Mouse (Mus musculus) CH12.LX (cell line): ENCODE data around the gene Ano9. TPM values are rescaled to one million over a fixed set of nuclear protein-coding genes. Genes with fewer than 3 reads are reported as not detected.
A peak's percentile ranks its signal among the peaks of the same experiment; 100 is the strongest.

Source experiments
- DNase-seq: peaks from one replicate; pipeline ENCODE4 v3.0.0-alpha.2; 2013; ENCODE audit errors: extremely low read depth
- H3K27ac ChIP-seq: 2 replicates; pipeline ENCODE4 v1.5.1; 2012; ENCODE audit warnings: low read depth, mild to moderate bottlenecking, control low read depth, moderate library complexity; ENCODE audit not compliant: insufficient read depth
- H3K27me3 ChIP-seq: replicated peaks from 2 replicates; pipeline ENCODE3; 2012; ENCODE audit warnings: inconsistent platforms
- H3K36me3 ChIP-seq, 2 experiments: replicated peaks in 1 of 2; 2 replicates each; pipeline versions ENCODE3 to v1.6.1; 2012; ENCODE audit warnings: inconsistent platforms in 1 of 2, low read length in 1 of 2, mild to moderate bottlenecking in 1 of 2, mixed read lengths in 1 of 2, moderate library complexity in 1 of 2; ENCODE audit not compliant: control insufficient read depth in 1 of 2, insufficient read depth in 1 of 2
- H3K4me1 ChIP-seq, 2 experiments: 2 replicates each; pipeline ENCODE4 v1.6.1; 2012; ENCODE audit warnings: inconsistent platforms in 1 of 2, moderate library complexity in 1 of 2; ENCODE audit not compliant: insufficient read depth in 2 of 2, control insufficient read depth in 1 of 2
- H3K4me2 ChIP-seq: 2 replicates; pipeline ENCODE4 v1.6.1; 2012; ENCODE audit warnings: low read depth, mild to moderate bottlenecking, control low read depth; ENCODE audit not compliant: poor library complexity, insufficient read depth, severe bottlenecking
- H3K4me3 ChIP-seq, 3 experiments: fragments of 150-350 bp in 1 of 3; sonication (generic) in 1 of 3; replicated peaks in 1 of 3; 2 replicates each; pipeline versions ENCODE3 to v1.5.1; 2011 to 2012; ENCODE audit warnings: low read depth in 2 of 3, low read length in 2 of 3, mild to moderate bottlenecking in 2 of 3, moderate library complexity in 2 of 3, control low read depth in 1 of 3, improper control_type of control experiment in 1 of 3, inconsistent platforms in 1 of 3, mixed read lengths in 1 of 3; ENCODE audit not compliant: poor library complexity in 1 of 3
- H3K79me2 ChIP-seq: replicated peaks from 2 replicates; pipeline ENCODE4 v1.6.1; 2012; ENCODE audit warnings: mild to moderate bottlenecking, moderate library complexity; ENCODE audit not compliant: control insufficient read depth, poor library complexity, insufficient read depth, severe bottlenecking; ENCODE audit errors: extremely low read depth
- H3K9ac ChIP-seq: 2 replicates; pipeline ENCODE4 v1.6.1; 2012; ENCODE audit warnings: low read depth, mild to moderate bottlenecking, control low read depth, moderate library complexity; ENCODE audit not compliant: insufficient read depth
- H3K9me3 ChIP-seq: replicated peaks from 2 replicates; pipeline ENCODE3; 2012; ENCODE audit warnings: low read length, inconsistent platforms, mixed read lengths
- CHD1 ChIP-seq: IDR thresholded peaks from 2 replicates; pipeline ENCODE4 v1.6.1; 2012; ENCODE audit warnings: low read depth, low read length, improper control_type of control experiment, inconsistent platforms
- CHD2 ChIP-seq: IDR thresholded peaks from 2 replicates; pipeline ENCODE4 v1.6.1; 2011; ENCODE audit warnings: low read length, improper control_type of control experiment
- E2F4 ChIP-seq: IDR thresholded peaks from 2 replicates; pipeline ENCODE4 v1.6.1; 2011; ENCODE audit warnings: low read depth, low read length, improper control_type of control experiment; ENCODE audit not compliant: insufficient replicate concordance
- ELF1 ChIP-seq: IDR thresholded peaks from 2 replicates; pipeline ENCODE4 v1.6.1; 2014; ENCODE audit warnings: low read depth, mild to moderate bottlenecking, inconsistent platforms, low read length, improper control_type of control experiment
- EP300 ChIP-seq: IDR thresholded peaks from 2 replicates; pipeline ENCODE4 v1.6.1; 2011; ENCODE audit warnings: low read length, improper control_type of control experiment
- GABPA ChIP-seq: IDR thresholded peaks from 2 replicates; pipeline ENCODE4 v1.6.1; 2012; ENCODE audit warnings: low read depth, low read length, improper control_type of control experiment, inconsistent platforms; ENCODE audit not compliant: insufficient replicate concordance
- HCFC1 ChIP-seq: IDR thresholded peaks from 2 replicates; pipeline ENCODE4 v1.6.1; 2012; ENCODE audit warnings: low read depth, mild to moderate bottlenecking, inconsistent platforms, low read length, improper control_type of control experiment
- JUN ChIP-seq: IDR thresholded peaks from 2 replicates; pipeline ENCODE4 v1.6.1; 2011; ENCODE audit warnings: low read depth, mild to moderate bottlenecking, low read length, improper control_type of control experiment, moderate library complexity; ENCODE audit not compliant: insufficient read depth
- JUND ChIP-seq: conservative IDR thresholded peaks from 2 replicates; pipeline ENCODE4 v1.6.1; 2011; ENCODE audit warnings: low read depth, low read length, improper control_type of control experiment
- KAT2A ChIP-seq: IDR thresholded peaks from 2 replicates; pipeline ENCODE4 v1.6.1; 2012; ENCODE audit warnings: low read length, improper control_type of control experiment, inconsistent platforms; ENCODE audit not compliant: insufficient replicate concordance
- MAX ChIP-seq: IDR thresholded peaks from 2 replicates; pipeline ENCODE4 v1.6.1; 2011; ENCODE audit warnings: low read length, improper control_type of control experiment
- MAZ ChIP-seq: IDR thresholded peaks from 2 replicates; pipeline ENCODE4 v1.6.1; 2012; ENCODE audit warnings: low read depth, mild to moderate bottlenecking, inconsistent platforms, low read length, improper control_type of control experiment, moderate library complexity
- MXI1 ChIP-seq: IDR thresholded peaks from 2 replicates; pipeline ENCODE4 v1.6.1; 2011; ENCODE audit warnings: mild to moderate bottlenecking, low read depth, low read length, improper control_type of control experiment
- MYC ChIP-seq: IDR thresholded peaks from 2 replicates; pipeline ENCODE4 v1.6.1; 2011; ENCODE audit warnings: low read depth, mild to moderate bottlenecking, improper control_type of control experiment, low read length
- NELFE ChIP-seq: IDR thresholded peaks from 2 replicates; pipeline ENCODE4 v1.6.1; 2011; ENCODE audit warnings: low read depth, low read length, improper control_type of control experiment
- NRF1 ChIP-seq: IDR thresholded peaks from 2 replicates; pipeline ENCODE4 v1.6.1; 2014; ENCODE audit warnings: low read depth, mild to moderate bottlenecking, inconsistent platforms, low read length, improper control_type of control experiment, moderate library complexity
- POLR2A ChIP-seq: IDR thresholded peaks from 2 replicates; pipeline ENCODE4 v1.6.1; 2011; ENCODE audit warnings: low read depth, mild to moderate bottlenecking, improper control_type of control experiment, low read length
- RCOR1 ChIP-seq: conservative IDR thresholded peaks from 2 replicates; pipeline ENCODE4 v1.6.1; 2012; ENCODE audit warnings: low read depth, mild to moderate bottlenecking, inconsistent platforms, low read length, improper control_type of control experiment
- SIN3A ChIP-seq: IDR thresholded peaks from 2 replicates; pipeline ENCODE4 v1.6.1; 2012; ENCODE audit warnings: low read length, improper control_type of control experiment, inconsistent platforms
- USF1 ChIP-seq: IDR thresholded peaks from 2 replicates; pipeline ENCODE4 v1.6.1; 2014; ENCODE audit warnings: low read depth, mild to moderate bottlenecking, inconsistent platforms, low read length, improper control_type of control experiment
- ZC3H11A ChIP-seq: IDR thresholded peaks from 2 replicates; pipeline ENCODE4 v1.6.1; 2012; ENCODE audit warnings: low read depth, mild to moderate bottlenecking, inconsistent platforms, low read length, improper control_type of control experiment
- ZKSCAN1 ChIP-seq: IDR thresholded peaks from 2 replicates; pipeline ENCODE4 v1.6.1; 2012; ENCODE audit warnings: low read depth, inconsistent platforms, low read length, improper control_type of control experiment, borderline replicate concordance
- ZMIZ1 ChIP-seq: IDR thresholded peaks from 2 replicates; pipeline ENCODE4 v1.6.1; 2012; ENCODE audit warnings: low read depth, mild to moderate bottlenecking, inconsistent platforms, low read length, improper control_type of control experiment
- dilution Hi-C: fragments of 300-500 bp; cut with MboI; formaldehyde crosslinking; loops from 2 replicates; pipeline ENCODE4 v1.14.3; 2020; ENCODE audit warnings: low sequenced_read_pairs; ENCODE audit not compliant: extremely low pct_unique_long_range_greater_than_20kb, extremely low pct_ligation_motif_present
- in situ Hi-C: fragments of 300-500 bp; cut with MboI; formaldehyde crosslinking; loops from 3 replicates; pipeline ENCODE4 v1.14.3; 2019; ENCODE audit warnings: low sequenced_read_pairs, low pct_ligation_motif_present, low pct_unique_long_range_greater_than_20kb, mixed read lengths
- polyA plus RNA-seq: library from polyadenylated mRNA; unstranded; fragments of >175 nt; gene quantifications from 2 replicates; pipeline ENCODE4 v1.2.1, GENCODE M21; 2012; ENCODE audit warnings: low read depth; ENCODE audit not compliant: insufficient read length
- total RNA-seq, 2 experiments: library from RNA; depleted of rRNA; stranded (reverse); fragments of 300-350 nt in 1 of 2; fragments of >200 nt in 1 of 2; gene quantifications; 2 replicates each; pipeline ENCODE4 v1.2.3; 2012 to 2014

Gene Ano9
- total and polyA plus RNA-seq, 3 experiments: 0.04 TPM; not detected in 2

GRCm38 (mm10) chr7:141164850-141165249, 47.2 kb upstream of the Ano9 start (continued):
- TF ChIP-seq NELFE: 0 out of 2 replicates have a peak, but pooled peaks have one; percentile 46
- TF ChIP-seq GABPA: no peak
- TF ChIP-seq SIN3A: peak; percentile 97
- 0 out of 2 replicates have a peak, but pooled peaks have one; percentile 54 for TF ChIP-seq RCOR1
- TF ChIP-seq JUND: peak; percentile 88
- TF ChIP-seq JUN: peak; percentile 72
- peak; percentile 97 for TF ChIP-seq MXI1
- no peak for TF ChIP-seq CHD1
- no peak for TF ChIP-seq POLR2A
- TF ChIP-seq ELF1: peak; percentile 59; the same call in 1 of the 2 replicates

DNA sequence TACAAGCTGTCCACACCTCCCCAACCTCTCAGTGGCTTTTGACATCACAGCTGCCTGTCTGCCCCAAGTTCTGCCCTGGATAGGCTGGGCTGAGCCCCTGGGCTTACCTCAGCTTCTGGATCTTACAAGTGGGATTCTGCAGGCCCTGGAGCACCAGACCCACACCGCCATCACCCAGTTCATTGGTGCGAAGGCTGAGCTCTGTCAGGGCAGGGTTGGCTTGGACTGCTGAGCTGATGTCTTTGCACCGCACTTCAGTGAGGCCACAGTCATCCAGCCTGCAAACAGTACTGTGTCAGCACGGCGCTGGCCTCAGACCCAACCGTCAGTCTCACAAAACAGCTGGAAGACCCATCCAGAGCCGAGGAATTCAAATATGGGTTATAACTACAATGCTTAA, 46.8 kb upstream of the Ano9 start:
- H3K4me2 ChIP-seq: peak overlapping the region; percentile 40; the same call in 1 of the 2 replicates
- H3K27me3 ChIP-seq: no peaks in the 10 kb centered on the region
- peaks cover 46 to 73% of the 10 kb centered on the region in 2 experiments for H3K36me3 ChIP-seq
- DNase-seq: no peak
- dilution Hi-C loops (no loop called here), in situ Hi-C loops (no loop called here)
- peaks cover 27 to 49% of the 10 kb centered on the region in 2 experiments for H3K4me1 ChIP-seq
- peaks cover 11% of the 10 kb centered on the region for H3K79me2 ChIP-seq
- peak overlapping the region; percentile 94 for H3K27ac ChIP-seq
- H3K4me3 ChIP-seq: peak overlapping the region in 1 of 3 experiments; percentile 29
- no peaks in the 10 kb centered on the region for H3K9me3 ChIP-seq
- TF ChIP-seq E2F4 (no peak), MAX (no peak), ZC3H11A (no peak), ELF1 (no peak), RCOR1 (no peak), HCFC1 (no peak), CHD2 (no peak), MAZ (no peak), KAT2A (no peak), MYC (no peak), USF1 (no peak), ZMIZ1 (no peak), MXI1 (no peak), NRF1 (no peak), NELFE (no peak), JUN (no peak), ZKSCAN1 (no peak), CHD1 (no peak), EP300 (no peak)
- no peak overlapping the region; the same call in 1 of the 2 replicates for H3K9ac ChIP-seq
